Mouse (Mus musculus) lung, postnatal 0 days (tissue): ENCODE data around the gene Gm11568.

Experiments
- CTCF ChIP-seq: IDR thresholded peaks from 2 replicates; pipeline ENCODE4 v1.5.1; 2016; ENCODE audit warnings: antibody characterized with exemption, mild to moderate bottlenecking
- EP300 ChIP-seq: IDR thresholded peaks from 2 replicates; pipeline ENCODE4 v1.6.1; 2016; ENCODE audit warnings: antibody characterized with exemption, mild to moderate bottlenecking, control low read depth

DNA sequence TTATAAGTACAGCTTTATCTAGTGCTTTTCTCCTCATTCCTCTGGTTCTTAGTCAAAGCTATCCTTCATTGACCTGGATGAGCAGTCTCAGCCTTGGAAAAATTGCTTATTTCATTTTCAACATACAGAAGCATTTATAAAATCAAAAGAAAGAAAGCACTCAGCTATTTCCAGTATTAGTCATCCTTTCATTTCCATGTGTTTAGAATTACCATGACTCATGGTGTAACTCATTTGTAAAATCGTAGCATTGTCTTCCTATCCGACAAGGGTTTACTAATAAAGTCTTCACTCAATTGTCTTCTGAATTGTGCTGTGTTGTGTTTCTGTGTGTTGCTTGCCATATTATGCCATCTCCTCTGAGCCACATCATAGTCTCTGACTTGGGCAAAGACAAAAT, 1.0 kb downstream of the Gm11568 start:
- no peak for TF ChIP-seq CTCF
- no peak for TF ChIP-seq EP300
